Mouse (Mus musculus): Measurements from ENCODE around the gene Ddx4. TPM values are rescaled to one million over a fixed set of nuclear protein-coding genes. Genes with fewer than 3 reads are reported as not detected.

The Ddx4 gene
- not detected for total RNA-seq (2021)
- long read RNA-seq, experiment 1, result 0 reads
- long read RNA-seq, experiment 2, result 0 reads

DNA sequence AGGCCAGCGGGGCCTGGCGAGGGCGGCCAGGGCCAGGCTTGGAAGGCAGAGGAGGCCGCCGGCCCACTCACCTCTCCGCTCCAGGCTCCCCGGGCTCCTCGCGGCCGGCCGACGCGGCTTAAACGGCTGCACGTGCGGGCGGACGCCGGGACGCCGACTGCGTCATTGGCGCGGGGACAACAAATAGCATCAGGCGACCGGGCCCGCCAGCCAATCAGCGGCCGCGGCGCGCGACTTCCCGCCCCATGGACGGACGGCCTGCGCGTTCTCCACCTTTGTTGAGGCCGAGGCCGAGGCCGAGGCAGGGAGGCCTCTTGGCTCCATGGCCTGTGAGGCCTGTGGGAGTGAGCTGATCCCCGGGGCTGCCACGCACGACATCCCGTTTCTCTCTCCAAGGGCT is at the start of gene Ddx4:
TSS of gene Ddx4 (minus strand) at position 271 of the 400 bp plus-strand sequence.
- no peak for DNase-seq
- intact Hi-C loops (cut with DNase I), result loop anchor here (10.0 kb wide), 1 partner anchor 337 kb away; no protein-coding TSS in a partner anchor

DNA sequence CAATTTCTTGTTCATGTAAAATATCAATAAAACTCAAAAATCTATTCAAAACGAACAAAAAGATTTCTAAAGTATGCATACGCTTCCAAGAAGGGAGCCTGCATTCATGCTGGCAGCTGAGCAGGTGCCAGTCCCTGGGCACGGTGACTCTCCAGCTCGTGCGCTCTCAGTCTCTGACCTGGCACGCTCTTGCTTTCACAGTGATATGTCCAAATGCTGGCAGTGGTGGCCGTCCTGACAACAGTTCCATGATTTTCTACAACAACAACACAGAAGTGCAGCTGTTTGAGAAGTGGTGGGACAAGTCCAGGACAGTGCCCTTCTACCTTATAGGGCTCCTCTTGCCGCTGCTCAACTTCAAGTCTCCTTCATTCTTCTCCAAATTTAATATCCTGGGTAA is 49.0 kb upstream of the Ddx4 start:
- intact Hi-C loops (cut with DNase I), result no loop called here
- no peak for DNase-seq

DNA sequence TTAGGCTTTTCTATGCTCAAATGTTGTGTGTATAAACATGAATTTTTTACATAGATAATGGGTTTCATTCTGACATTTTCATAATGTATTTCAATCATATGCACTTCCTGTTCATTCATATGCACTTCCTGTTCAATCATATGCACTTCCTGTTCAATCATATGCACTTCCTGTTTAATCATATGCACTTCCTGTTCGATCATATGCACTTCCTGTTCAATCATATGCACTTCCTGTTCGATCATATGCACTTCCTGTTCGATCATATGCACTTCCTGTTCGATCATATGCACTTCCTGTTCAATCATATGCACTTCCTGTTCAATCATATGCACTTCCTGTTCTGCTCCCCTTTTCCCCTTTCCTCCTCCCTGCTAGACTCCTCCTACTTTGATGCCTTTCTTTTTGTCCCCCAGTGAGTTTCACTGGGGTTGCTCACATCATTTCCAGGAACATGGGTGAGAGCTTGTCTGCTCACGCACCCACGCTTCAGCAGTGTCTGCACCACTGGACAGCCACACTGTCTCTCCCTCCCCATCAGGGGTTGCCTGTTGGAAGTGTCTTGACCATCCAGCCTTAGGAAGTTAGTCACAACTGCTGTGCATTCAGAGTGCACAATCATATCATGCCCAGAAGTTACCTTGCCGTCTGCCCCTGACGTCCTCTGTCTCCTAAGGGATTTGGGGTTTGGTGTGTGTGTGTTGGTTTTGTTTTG is 43.4 kb upstream of the Ddx4 start:
- DNase-seq, result no peak
- intact Hi-C loops (cut with DNase I), result no loop called here

DNA sequence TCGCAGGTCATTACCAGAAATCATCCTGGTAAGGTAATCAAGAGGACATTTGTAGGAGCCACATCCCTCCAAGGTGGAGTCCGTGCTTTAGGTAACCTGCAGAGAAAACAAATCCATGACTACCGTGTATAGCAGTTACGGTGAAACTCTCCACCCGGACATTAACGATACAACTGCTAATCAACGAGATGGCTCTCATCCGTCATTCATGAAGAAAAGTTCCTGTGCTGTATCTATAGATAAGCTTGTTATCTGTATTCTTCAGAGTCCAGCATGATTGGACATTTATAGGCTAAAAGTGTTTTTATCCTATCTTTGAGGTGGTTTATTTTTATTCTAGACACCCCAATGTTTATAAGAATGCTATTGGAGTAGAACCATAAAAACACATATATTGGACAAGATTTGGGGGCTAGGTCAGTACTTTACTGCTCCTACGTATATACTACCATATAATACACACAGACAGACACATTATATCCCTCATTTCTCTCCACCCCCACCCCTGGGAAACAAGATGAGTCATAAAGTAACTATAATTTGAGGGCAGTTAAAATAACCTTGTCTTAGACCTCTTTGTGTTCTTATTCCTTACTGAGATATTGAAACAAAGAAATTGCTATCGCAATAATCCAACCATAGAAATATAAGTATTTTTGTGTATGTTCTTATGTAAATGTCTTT is 40.7 kb upstream of the Ddx4 start:
- intact Hi-C loops (cut with DNase I), result no loop called here
- no peak for DNase-seq

DNA sequence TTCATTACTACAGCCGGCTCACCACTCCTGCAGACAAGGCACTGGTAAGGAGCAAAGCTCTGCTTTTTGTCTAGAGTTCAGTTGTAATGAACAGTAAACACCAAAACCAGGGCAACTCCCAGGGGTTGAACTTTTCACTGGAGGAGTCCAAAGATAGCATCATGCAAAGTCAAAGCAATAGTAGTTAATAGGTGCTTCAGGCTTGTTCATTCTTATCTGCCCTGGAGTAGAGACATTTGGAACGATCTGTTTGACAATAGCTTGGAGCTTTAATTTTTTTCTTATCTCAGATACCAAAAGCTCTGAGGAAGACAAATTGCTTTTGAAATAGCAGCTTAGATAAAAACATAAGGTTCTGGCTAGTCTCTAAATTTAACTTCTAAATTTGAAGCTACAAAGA is 33.9 kb upstream of the Ddx4 start:
- intact Hi-C loops (cut with DNase I), result no loop called here
- no peak for DNase-seq

DNA sequence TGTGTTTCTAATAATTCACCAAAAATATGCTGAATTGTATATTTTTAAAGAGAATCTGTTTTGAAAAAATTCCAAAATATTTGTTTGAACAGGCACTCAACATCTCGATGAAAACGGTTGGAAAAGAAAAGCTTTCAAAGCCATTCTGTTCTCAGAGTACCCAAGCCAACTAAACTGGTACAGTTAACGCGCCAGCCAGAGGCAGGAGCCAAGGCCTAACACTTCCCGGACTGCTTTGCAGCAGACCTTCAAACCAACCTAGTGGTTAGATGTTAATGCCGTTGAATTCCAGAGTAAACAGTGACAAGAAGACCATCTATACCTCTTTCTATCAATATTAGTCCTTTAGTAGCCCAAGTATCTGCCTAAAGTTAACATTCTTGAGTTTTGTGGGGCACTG is 31.7 kb upstream of the Ddx4 start:
- no peak for DNase-seq
- intact Hi-C loops (cut with DNase I), result loop anchor here (5.0 kb wide), 1 partner anchor 178 kb away; no protein-coding TSS in a partner anchor

DNA sequence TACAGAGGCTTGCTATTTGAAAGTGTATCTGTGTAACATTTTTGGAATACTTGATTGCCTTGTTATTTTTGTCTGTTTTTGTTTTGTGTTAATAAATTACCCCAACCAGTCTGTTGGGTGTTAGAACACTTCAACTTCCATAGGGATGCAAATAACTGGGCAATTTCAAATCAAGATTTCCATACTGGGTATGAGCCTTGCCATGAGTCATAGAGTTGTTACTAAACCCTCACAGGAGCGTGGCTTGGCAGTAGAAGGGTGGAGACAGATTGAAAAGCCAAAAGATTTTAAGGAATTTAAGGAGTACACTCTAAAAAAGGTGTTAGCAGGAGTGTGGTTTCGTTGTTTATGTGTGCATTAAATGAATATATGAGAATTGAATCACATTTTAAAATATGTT is 31.0 kb upstream of the Ddx4 start:
- DNase-seq, result no peak
- intact Hi-C loops (cut with DNase I), result loop anchor here (5.0 kb wide), 1 partner anchor 179 kb away; no protein-coding TSS in a partner anchor

DNA sequence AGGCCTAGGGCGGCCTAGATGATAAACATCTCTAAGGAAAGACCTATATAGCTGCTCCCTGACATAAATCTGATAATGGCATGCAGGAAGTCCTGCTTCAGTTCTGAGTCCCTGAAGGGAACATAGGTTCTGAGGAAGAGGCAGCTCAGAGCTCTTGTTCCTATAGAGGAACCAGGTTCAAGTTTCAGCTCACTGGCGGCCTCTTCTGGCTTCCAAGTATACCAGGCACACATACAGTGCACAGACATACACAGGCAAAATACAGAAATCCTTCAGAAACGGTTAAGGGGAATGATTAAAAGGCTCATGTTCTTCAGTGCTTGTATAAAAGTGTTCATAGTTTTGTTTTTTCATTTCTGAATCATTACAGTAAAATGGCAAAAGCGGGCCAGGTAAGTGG is 25.9 kb upstream of the Ddx4 start:
- intact Hi-C loops (cut with DNase I), result no loop called here
- no peak for DNase-seq

DNA sequence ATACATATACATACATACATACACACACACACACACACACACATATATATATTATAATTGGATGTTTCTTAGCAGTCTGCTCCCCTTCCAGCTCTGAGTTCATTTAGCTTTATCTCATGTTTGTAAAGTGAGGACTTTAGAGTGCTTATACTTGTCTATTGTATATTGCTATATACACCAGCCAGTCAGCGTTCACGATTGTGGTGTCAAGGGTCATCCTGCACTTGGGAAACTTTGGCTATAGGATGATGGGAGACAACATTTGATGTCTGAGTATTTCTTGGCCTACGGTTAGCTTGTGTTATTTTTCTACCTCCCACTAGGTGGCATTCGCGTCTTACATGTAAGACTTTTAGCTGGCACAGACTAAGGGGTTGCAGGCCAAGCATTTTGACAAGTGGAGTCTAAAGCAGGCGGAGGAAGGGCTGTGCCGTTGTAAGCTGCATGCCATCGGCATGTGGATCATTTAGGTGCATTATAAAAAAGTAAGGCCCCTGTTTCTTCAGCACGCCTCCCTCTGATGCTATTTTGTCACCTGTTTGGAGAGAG is 21.7 kb upstream of the Ddx4 start:
- intact Hi-C loops (cut with DNase I), result loop anchor here (5.0 kb wide), 1 partner anchor 363 kb away; the partner anchor contains the start of gene Cdc20b
- DNase-seq, result peak; percentile 29 to 38

DNA sequence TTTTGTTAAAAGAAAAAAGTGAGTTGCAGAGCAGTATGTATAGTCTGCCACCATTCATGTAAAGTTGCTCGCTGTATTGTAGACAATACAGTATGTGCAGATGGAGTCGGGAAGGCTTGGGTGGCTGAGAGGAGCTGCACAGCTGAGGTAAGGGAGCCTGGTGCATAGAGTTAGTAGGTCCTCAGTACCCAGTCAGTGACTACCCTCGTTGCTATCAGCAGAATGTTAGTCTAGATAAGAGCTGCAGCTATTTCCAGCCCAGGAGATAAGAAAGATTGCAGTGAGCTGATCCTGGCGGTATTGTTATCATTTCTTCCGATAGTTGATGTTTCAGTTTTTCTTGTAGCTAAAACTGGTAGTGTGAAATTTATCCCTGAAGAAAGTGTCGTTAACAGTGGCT is 20.5 kb upstream of the Ddx4 start:
- intact Hi-C loops (cut with DNase I), result loop anchor here (5.0 kb wide), 1 partner anchor 365 kb away; the partner anchor contains the start of gene Cdc20b
- DNase-seq, result no peak

DNA sequence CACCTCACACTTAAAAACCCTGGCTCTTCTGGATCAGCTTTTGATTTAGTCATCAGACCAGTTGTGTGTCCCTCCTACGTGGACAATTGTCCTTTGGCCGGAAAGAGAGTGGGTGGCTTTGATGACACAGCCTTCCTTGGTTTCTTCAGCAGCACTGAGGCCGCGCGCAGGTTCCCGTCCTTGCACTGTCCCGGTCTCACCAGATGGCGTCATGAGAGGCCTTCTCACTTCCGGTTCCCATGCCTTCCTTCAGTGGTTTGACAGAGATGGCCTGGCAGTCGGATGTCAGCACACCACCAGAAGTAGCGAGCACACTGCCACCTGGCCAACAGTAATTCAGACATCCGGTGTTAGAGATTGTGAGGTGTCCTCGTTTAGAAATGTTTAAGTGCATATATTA is 19.4 kb upstream of the Ddx4 start:
- intact Hi-C loops (cut with DNase I), result loop anchor here (2.0 to 5.0 kb wide), 2 partner anchors 235 to 366 kb away; partner anchors contain the start of gene Cdc20b
- no peak for DNase-seq

DNA sequence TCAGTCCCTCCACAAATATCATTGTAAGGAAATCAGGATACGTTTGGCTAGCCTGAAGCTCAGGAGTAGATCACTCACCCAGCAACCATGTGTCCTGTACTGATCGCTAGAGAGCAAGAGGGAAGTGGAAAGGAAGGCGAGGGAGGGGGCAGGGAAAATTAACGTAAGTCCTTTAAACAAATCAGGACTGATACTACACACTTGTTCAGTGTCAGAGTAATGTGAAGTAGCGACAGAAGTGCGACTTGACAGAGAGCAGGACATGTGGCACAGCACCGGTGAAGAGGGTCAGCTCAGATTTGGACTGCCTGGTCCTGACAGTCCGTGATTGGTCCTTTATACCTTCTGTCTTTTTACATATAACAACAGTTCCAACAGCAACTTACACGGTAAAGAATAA is 14.9 kb upstream of the Ddx4 start:
- DNase-seq, result no peak
- intact Hi-C loops (cut with DNase I), result no loop called here

DNA sequence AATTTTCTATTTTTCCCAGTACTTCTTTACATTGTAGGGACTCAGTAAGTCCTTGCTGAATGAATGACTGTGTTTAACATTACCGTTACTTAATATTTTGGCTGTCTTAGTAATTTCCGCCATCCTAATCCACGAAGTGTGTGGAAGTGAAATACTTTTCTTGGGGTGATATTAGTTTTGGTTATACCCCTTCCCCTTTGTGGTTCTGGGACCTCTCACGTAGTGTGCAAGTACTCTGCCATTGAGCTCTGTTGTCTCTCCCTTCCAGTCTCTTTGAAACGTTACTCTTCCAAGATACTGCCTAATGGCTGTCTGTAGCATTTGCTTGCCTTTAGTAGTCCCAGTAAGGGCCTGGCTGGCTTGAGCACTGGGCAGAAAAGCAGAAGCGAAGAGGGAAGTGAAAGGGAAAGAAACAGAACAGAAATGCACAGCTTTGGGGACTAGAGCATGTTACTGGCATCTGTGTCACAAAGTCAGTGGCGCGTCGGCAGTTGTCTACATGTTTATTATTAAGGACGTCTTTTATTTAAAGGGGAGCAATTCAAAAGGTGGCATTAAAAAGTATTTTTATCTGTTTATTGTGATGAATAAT is 14.3 kb upstream of the Ddx4 start:
- no peak for DNase-seq
- intact Hi-C loops (cut with DNase I), result no loop called here

DNA sequence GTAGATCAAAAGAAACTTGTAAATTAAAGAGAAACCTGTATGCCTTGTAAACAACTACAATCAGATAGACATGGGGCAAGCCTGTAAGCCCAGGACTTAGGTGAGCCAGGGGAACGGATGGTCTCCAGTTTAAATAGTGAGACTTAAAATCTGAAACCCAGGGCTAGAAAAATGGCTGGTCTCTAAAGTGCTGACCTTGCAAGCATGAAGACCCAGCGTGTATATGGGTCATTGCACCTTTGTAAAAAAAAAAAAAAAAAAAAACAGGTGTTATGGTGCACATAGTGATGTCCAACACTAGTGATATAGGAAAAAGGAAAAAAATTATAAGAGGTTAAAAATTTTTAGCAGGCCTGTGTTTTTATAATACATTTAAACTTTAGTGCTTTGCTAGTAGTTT is 9.4 kb upstream of the Ddx4 start:
- intact Hi-C loops (cut with DNase I), result no loop called here

DNA sequence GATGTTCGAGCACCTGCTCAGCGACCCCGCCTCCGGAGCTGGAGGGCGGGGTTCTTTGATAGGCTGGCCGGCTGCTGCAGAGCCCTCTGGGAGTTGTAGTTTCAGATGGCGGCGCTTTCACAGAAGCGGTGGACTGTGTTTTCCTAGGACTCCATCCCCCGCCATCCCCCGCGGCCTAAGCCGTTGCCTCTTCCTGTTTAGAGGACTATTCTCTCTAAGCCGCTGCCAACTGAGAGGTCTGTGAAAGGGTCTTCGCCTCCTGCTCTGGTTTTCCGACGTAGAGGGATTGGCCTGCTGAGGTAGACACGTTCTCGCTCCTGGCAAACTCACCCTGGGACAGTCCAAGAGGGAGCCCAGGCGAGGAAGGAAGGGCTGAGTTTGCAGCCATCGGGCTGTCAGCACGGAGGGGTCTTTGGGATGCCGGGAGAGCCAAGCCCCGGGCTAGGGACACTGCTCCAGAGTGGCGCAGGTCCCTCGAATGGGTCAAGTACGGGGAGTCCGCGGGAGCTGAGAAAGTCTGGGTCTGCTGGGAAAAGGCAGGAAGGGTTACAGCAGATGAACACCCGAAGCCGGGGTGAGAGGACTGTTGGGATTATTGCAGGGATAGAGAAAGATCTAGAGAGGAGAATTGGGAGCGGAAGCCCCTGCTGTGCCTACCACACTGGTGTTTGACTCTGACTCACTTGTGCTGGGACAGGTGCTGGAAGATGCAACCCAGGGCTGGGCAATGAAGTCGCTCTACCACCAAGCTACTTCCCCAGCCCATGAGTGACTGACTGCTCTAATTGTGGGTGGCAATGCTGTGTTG is 8.5 kb upstream of the Ddx4 start, which contains the start of gene Slc38a9:
TSS of gene Slc38a9 (plus strand) at position 178 of the 808 bp plus-strand sequence.
- DNase-seq, result peak; percentile 82 to 89

More for the DNA sequence above, 9.4 kb upstream of the Ddx4 start:
- no peak for DNase-seq

DNA sequence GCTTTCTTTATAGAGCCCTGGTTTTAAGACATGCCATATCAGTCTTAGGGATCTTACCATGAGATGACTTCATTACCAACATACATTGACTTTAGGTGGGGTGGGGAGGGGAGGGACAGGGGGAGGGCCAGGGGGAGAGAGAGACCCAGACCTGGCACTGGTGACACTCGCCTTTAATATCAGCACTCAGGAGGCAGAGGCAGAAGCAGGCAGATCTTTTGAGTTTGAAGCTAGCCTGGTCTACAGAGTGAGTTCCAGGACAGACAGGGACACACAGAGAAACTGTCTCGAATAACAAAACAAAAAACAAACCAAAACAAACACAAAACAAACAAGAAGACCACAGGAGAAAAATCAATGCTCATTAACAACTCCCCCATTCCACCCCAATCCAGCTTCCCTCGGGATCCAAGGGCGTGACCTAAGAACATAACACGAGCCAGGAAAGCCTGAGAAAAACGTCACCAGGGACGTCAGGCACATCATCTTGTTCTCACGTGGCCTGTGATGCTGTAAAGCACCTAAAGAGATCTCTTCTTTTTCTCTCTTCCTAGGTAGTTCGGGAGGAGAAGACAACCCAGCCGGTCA is 7.8 kb upstream of the Ddx4 start:
- intact Hi-C loops (cut with DNase I), result loop anchor here (10.0 kb wide), 1 partner anchor 345 kb away; no protein-coding TSS in a partner anchor
- no peak for DNase-seq

More for the DNA sequence above, 8.5 kb upstream of the Ddx4 start, which contains the start of gene Slc38a9:
- intact Hi-C loops (cut with DNase I), result no loop called here

DNA sequence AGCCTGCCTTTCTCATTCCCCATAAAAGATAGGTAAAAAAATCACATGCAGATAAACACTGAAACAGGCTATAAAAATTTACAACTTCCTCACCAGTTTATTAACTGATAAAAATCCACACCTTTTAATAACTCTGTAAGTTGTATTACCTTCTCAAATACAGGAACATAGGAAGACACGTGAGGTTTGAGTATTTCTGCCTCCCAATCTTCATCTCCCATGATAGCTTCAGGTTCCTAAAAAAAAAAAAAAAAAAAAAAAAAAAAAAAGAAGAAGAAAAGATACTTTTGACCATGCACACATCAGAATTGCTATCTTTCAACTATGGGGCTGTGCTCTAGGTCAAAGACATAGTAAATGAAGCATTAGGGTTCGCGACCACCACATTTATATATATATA is 1.1 kb downstream of the Ddx4 start:
- intact Hi-C loops (cut with DNase I), result loop anchor here (10.0 kb wide), 1 partner anchor 336 kb away; no protein-coding TSS in a partner anchor

DNA sequence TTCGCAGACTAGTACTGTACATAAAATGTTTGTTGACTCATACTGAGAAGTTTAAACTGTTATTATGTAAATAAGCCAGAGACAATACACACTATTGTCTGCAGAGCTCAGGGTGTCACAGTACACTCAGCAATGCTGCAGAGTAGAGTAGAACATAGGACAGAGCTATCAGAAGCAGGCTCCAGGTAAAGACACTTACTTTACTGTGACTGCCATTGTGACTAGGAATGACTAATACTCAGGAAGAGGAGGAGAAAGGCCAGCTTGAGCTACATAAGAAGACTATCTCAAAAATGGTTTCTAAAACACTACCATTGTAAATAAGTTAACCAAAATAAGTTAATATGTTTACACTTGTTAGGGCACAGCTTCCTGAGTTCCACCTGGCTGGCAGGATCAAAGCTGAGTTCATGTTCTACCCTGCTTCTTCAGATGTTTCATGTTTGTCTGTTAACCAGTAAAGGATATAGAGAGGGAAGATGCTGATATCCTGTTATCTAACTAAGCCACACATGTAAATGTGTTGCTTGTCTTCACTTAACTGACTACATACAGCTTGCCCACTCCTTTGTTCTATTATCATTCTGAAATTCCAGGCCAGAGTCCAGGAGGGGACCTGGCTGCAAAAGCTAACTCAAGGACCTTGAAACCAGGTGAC is 6.6 kb downstream of the Ddx4 start:
- DNase-seq, result no peak
- intact Hi-C loops (cut with DNase I), result no loop called here

More for the DNA sequence above, 1.1 kb downstream of the Ddx4 start:
- DNase-seq, result no peak

DNA sequence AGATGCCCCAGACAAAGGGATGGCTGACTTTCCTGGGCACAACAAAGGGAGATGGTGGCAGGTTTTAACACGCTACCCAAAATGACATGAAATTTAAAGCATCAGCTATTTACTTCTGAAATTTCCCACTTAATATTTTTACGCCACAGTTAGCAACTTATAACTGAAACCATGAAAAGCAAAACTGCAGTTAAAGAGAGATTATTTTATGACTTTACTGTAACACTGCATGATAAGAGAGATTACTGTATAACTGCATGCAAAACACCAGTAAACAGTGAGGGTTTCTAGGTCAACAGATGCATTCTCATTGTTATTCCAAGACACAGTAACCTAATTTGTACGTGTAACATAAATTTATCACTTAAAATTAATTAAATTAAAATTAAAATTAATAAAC is 7.3 kb downstream of the Ddx4 start:
- intact Hi-C loops (cut with DNase I), result no loop called here

More for the DNA sequence above, 7.3 kb downstream of the Ddx4 start:
- no peak for DNase-seq
